Mouse (Mus musculus) liver, embryonic 15.5 days (tissue): ENCODE measurements at regions not wholly inside any gene's neighbourhood (a gene's known extent, or its start where the extent isn't known, plus 50 kb on each side); places are given as distances from the start of the nearest gene placed in this dataset.

Experiments
- ATAC-seq: fragments of 200-750 bp; cut with Nextera tagmentation; 2 replicates; pipeline ENCODE4 v1.8.0; 2017; ENCODE audit warnings: moderate number of reproducible peaks, mild to moderate bottlenecking, moderate library complexity; ENCODE audit not compliant: insufficient read depth
- H3K27ac ChIP-seq: fragments of 300-500 bp; sonication (generic); replicated peaks from 2 replicates; pipeline ENCODE4 v1.5.1; 2015; ENCODE audit warnings: mild to moderate bottlenecking, inconsistent platforms
- H3K27me3 ChIP-seq: fragments of 300-500 bp; sonication (generic); 2 replicates; pipeline ENCODE4 v1.6.1; 2015; ENCODE audit warnings: mild to moderate bottlenecking, inconsistent platforms
- H3K36me3 ChIP-seq: fragments of 300-500 bp; sonication (generic); replicated peaks from 2 replicates; pipeline ENCODE4 v1.6.1; 2015; ENCODE audit warnings: moderate library complexity, mild to moderate bottlenecking, inconsistent platforms
- H3K4me1 ChIP-seq: fragments of 300-500 bp; sonication (generic); replicated peaks from 2 replicates; pipeline ENCODE4 v1.6.1; 2015; ENCODE audit warnings: inconsistent platforms
- H3K4me2 ChIP-seq: fragments of 300-500 bp; sonication (generic); 2 replicates; pipeline ENCODE4 v1.6.1; 2015; ENCODE audit warnings: moderate library complexity, mild to moderate bottlenecking, inconsistent platforms
- H3K4me3 ChIP-seq: fragments of 300-500 bp; sonication (generic); replicated peaks from 2 replicates; pipeline ENCODE4 v1.5.1; 2015; ENCODE audit warnings: mild to moderate bottlenecking, inconsistent platforms
- H3K9ac ChIP-seq: fragments of 300-500 bp; sonication (generic); 2 replicates; pipeline ENCODE4 v1.6.1; 2015; ENCODE audit warnings: moderate library complexity, mild to moderate bottlenecking, inconsistent platforms
- H3K9me3 ChIP-seq: fragments of 300-500 bp; sonication (generic); replicated peaks from 2 replicates; pipeline ENCODE4 v1.6.1; 2016; ENCODE audit warnings: inconsistent platforms
- WGBS: fragments of 180-500 bp; shearing (Covaris S2); methylation state at CpG from one replicate; pipeline ENCODE4 v1.1.7; 2015; ENCODE audit warnings: mixed read lengths; ENCODE audit not compliant: insufficient replicate concordance; 5-methylcytosine and 5-hydroxymethylcytosine counted together

DNA sequence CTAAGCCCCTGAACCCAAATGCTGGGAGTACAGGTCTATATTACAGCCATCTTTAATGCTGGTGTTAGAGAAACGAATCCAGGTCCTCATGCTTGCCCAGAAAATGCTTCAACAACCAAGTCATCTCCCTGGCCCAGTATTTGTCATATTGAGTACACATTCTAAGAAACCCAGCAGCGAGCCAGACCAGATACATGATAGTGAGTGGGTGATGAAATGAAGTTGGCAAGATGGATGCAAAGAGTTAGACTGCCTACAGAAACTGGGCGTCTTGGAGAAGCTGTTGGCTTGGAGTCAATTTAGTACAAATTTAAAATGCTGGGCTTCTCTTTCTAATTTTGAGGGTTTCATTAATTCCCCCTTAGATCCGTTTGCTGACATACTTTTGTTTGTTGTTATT is 203.1 kb upstream of the Pdzrn3 start:
- H3K4me2 ChIP-seq, result no peak overlapping the region
- no peaks in the 10 kb centered on the region for H3K36me3 ChIP-seq
- no peak overlapping the region for H3K27ac ChIP-seq
- H3K27me3 ChIP-seq, result no peaks in the 10 kb centered on the region
- no peaks in the 10 kb centered on the region for H3K9me3 ChIP-seq
- ATAC-seq, result no peak
- no peaks in the 10 kb centered on the region for H3K4me1 ChIP-seq
- WGBS, result 51% methylated on average over 4 of the region's 4 CpGs
- H3K9ac ChIP-seq, result no peak overlapping the region
- no peak overlapping the region for H3K4me3 ChIP-seq

DNA sequence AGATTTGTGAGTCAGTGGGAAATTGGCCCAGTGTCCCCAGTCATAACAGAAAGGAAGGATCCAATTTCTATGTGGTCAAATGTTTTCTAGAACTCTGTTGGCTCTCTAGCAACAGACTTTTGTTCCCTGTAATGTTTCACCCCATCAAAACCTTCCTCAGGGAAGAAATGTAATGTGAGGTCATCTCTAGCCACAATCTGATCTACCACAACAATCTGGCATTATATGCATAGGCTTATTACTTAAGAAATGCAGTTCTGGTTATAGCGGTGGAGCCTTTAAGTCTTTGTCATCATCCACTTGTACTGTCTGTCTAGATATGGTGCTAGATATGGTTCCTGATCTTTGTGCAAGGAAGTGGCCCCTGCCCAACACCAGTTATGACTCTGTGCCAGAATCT is 178.4 kb upstream of the Pdzrn3 start:
- ATAC-seq, result no peak
- Histone ChIP-seq H3K27me3 (no peaks in the 10 kb centered on the region), H3K4me1 (no peaks in the 10 kb centered on the region), H3K4me3 (no peak overlapping the region), H3K9me3 (no peaks in the 10 kb centered on the region), H3K9ac (no peak overlapping the region), H3K4me2 (no peak overlapping the region), H3K27ac (no peak overlapping the region), H3K36me3 (no peaks in the 10 kb centered on the region)
- 67% methylated on average over 1 of the region's 1 CpGs for WGBS

- ATAC-seq, result no peak
- 31% methylated on average over 2 of the region's 2 CpGs for WGBS
- Histone ChIP-seq H3K36me3 (no peaks in the 10 kb centered on the region), H3K4me3 (no peak overlapping the region), H3K27me3 (no peaks in the 10 kb centered on the region), H3K27ac (no peak overlapping the region), H3K4me1 (no peaks in the 10 kb centered on the region), H3K4me2 (no peak overlapping the region), H3K9ac (no peak overlapping the region), H3K9me3 (no peaks in the 10 kb centered on the region)
Measured at GRCm38 (mm10) chr6:101554965-101555604, 177.4 kb upstream of the Pdzrn3 start.

DNA sequence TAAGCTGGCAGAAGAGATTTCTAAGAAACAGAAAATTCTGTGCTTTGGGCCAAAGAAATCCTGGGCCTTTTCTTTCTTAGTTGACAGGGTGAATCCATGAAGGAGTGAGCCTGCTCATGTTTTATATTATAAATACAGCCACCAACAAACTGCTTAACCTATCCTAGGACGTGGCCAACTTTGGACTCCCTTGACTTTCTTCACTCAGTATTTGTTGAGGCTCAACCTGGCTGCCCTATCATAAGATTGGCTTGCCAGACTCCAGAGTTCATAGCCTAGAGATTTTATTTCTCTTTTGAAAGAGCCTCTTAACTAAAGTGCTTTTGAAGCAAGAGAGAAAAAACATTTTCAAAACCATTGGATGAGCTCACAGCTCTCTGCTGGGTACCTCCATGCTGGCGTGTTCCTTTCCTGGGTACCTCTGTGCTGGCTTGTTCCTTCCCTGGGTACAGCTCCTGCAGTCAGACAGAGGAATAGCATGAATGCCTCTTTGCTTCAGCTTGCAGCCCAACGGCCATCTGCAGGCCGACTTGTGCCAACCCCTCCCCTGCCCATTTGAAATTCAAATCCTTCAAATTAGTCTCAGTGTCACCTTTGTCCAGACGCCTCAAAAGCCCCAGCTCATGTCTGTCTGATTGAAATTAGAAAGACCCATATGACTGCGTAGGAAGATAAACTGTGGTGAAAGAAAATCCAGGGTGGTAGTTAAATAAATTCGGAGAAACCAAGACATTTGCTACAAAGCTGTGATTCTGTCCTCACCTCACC is 173.0 kb upstream of the Pdzrn3 start:
- no peak for ATAC-seq
- no peak overlapping the region for H3K4me2 ChIP-seq
- no peak overlapping the region for H3K4me3 ChIP-seq
- no peaks in the 10 kb centered on the region for H3K36me3 ChIP-seq
- H3K9me3 ChIP-seq, result no peaks in the 10 kb centered on the region
- no peaks in the 10 kb centered on the region for H3K27me3 ChIP-seq
- WGBS, result 27% methylated on average over 7 of the region's 7 CpGs
- H3K27ac ChIP-seq, result no peak overlapping the region
- H3K4me1 ChIP-seq, result no peaks in the 10 kb centered on the region
- no peak overlapping the region for H3K9ac ChIP-seq

GRCm38 (mm10) chr6:101537581-101537980 is 159.9 kb upstream of the Pdzrn3 start:
- no peaks in the 10 kb centered on the region for H3K4me1 ChIP-seq
- H3K36me3 ChIP-seq, result no peaks in the 10 kb centered on the region
- H3K9ac ChIP-seq, result no peak overlapping the region
- 67% methylated on average over 5 of the region's 5 CpGs for WGBS
- H3K27me3 ChIP-seq, result no peaks in the 10 kb centered on the region
- no peak overlapping the region for H3K27ac ChIP-seq
- H3K9me3 ChIP-seq, result no peaks in the 10 kb centered on the region
- H3K4me3 ChIP-seq, result no peak overlapping the region
- no peak overlapping the region for H3K4me2 ChIP-seq
- ATAC-seq, result no peak

- no peak for ATAC-seq
- Histone ChIP-seq H3K36me3 (no peaks in the 10 kb centered on the region), H3K9ac (no peak overlapping the region), H3K27me3 (no peaks in the 10 kb centered on the region), H3K4me1 (no peaks in the 10 kb centered on the region), H3K4me3 (no peak overlapping the region), H3K4me2 (no peak overlapping the region), H3K27ac (no peak overlapping the region), H3K9me3 (no peaks in the 10 kb centered on the region)
- 45% methylated on average over 9 of the region's 9 CpGs for WGBS
Measured at GRCm38 (mm10) chr6:101534214-101535052, 156.7 kb upstream of the Pdzrn3 start.

DNA sequence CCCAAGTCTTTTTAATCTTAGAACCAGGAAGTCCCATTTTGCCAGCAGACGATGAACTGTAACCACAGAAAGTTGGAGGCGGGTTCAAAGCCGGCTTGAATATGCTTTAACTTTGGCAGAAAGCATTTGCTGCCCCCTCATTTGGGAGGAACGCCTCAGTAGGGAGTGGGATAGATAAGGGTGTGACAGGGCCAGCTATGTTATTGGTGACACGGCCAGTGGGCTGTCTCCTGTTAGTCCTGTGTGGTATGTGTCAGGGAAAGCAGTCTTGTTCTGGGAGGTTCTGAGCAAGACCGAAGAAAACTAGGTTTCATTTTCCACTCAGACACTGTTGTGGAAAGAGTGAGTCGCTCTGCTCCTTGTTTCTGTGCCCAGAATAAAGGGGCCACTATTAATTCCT is 154.7 kb upstream of the Pdzrn3 start:
- Histone ChIP-seq H3K4me3 (no peak overlapping the region), H3K4me2 (no peak overlapping the region), H3K4me1 (no peaks in the 10 kb centered on the region), H3K36me3 (no peaks in the 10 kb centered on the region), H3K27ac (no peak overlapping the region), H3K9me3 (no peaks in the 10 kb centered on the region), H3K27me3 (no peaks in the 10 kb centered on the region), H3K9ac (no peak overlapping the region)
- 25% methylated on average over 7 of the region's 7 CpGs for WGBS
- ATAC-seq, result no peak

DNA sequence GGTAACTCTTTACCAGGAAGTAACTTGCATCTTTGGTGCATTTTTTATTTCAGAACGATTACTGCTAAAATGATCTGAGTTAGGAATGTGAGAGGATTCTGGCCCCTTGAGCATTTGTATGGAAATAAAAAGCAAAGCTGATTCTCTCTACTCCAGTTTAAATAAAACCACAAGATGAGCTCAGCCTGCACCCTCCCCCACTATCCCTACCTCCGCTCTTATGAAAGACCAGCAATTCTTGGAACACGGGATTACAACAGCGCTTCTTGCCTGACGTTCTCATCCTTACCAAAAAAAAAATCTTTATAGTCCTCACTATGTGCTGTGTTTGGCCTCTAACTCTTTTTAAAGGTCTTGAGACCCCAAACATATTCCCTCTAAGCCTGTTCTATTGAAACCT is 154.2 kb upstream of the Pdzrn3 start:
- H3K4me1 ChIP-seq, result no peaks in the 10 kb centered on the region
- no peaks in the 10 kb centered on the region for H3K27me3 ChIP-seq
- no peak overlapping the region for H3K4me2 ChIP-seq
- no peak overlapping the region for H3K27ac ChIP-seq
- 68% methylated on average over 5 of the region's 5 CpGs for WGBS
- H3K36me3 ChIP-seq, result no peaks in the 10 kb centered on the region
- no peak overlapping the region for H3K4me3 ChIP-seq
- H3K9me3 ChIP-seq, result no peaks in the 10 kb centered on the region
- no peak overlapping the region for H3K9ac ChIP-seq
- no peak for ATAC-seq

GRCm38 (mm10) chr6:101525129-101525528 is 147.4 kb upstream of the Pdzrn3 start:
- H3K36me3 ChIP-seq, result no peaks in the 10 kb centered on the region
- H3K27me3 ChIP-seq, result no peaks in the 10 kb centered on the region
- no peaks in the 10 kb centered on the region for H3K4me1 ChIP-seq
- no peak overlapping the region for H3K27ac ChIP-seq
- H3K9me3 ChIP-seq, result no peaks in the 10 kb centered on the region
- no peak overlapping the region for H3K4me3 ChIP-seq
- 46% methylated on average over 2 of the region's 2 CpGs for WGBS
- H3K9ac ChIP-seq, result no peak overlapping the region
- no peak overlapping the region for H3K4me2 ChIP-seq
- no peak for ATAC-seq

DNA sequence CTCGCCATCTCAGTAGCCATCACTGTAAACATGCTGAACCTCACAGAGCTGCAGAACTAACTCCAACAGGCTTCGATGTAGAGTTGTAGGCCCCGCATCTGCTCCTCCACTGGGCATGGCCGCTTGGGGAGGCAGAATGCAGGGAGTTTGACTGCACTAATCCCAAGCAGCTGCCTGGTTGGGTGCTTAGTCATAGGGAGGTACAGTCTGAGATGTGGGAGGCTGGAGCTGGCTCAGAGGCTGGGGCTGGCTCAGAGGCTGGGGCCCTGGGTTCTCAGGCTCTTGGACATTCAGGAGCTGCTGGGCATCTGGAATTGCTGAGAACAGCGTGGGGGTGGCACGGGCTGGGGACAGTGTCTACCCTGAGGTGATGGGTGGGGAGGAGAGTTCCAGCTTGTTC is 143.6 kb upstream of the Pdzrn3 start:
- ATAC-seq, result no peak
- Histone ChIP-seq H3K4me2 (no peak overlapping the region), H3K9me3 (no peaks in the 10 kb centered on the region), H3K9ac (no peak overlapping the region), H3K4me1 (0 out of 2 replicates have a peak, but pooled peaks cover 5% of the 10 kb centered on the region), H3K27ac (no peak overlapping the region), H3K27me3 (no peaks in the 10 kb centered on the region), H3K4me3 (no peak overlapping the region), H3K36me3 (no peaks in the 10 kb centered on the region)
- 76% methylated on average over 6 of the region's 6 CpGs for WGBS

- WGBS, result 48% methylated on average over 3 of the region's 3 CpGs
- Histone ChIP-seq H3K4me1 (0 out of 2 replicates have a peak, but pooled peaks cover 5% of the 10 kb centered on the region), H3K27ac (no peak overlapping the region), H3K9me3 (no peaks in the 10 kb centered on the region), H3K9ac (no peak overlapping the region), H3K36me3 (no peaks in the 10 kb centered on the region), H3K4me3 (no peak overlapping the region), H3K4me2 (no peak overlapping the region), H3K27me3 (no peaks in the 10 kb centered on the region)
- ATAC-seq, result no peak
Measured at GRCm38 (mm10) chr6:101520755-101521154, 143.1 kb upstream of the Pdzrn3 start.
